Mouse (Mus musculus) retina, postnatal 1 day (tissue): Measurements from ENCODE around the gene Pfn3.

Experiments used
- DNase-seq: peaks from one replicate; pipeline ENCODE4 v3.0.0-alpha.2; 2012

Gene Pfn3

DNA sequence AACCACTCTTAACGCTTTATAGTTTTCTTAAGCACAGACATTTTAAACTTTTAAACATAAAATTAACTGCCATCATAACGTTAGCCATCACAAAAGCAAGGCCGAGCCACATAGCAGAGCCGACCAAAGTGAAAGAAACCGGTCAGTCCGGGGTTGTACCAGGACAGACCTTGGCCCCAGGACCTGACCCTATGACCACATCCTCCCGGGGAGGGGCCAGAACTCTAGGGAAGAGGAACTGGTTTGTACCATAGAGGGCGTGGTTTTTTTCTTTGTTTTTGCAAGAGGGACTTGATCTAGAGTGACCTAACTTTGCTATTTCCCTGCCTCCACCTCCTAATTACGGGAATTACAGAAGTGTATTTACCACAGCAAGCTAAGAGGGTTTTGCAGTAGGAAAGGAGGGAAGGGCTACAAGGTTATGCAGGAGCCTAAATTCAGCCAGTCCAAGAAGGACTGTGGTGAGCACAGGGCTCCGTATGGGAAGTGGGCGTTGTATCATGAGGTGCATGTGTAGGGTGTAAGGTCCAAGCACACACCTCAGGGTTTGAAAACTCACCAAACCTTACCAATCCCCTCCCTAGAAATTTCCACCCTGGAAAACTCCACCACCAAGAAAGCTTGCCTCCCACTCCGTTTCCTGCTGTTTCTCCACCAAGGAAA, 14.3 kb upstream of the Pfn3 start:
- no peak for DNase-seq

DNA sequence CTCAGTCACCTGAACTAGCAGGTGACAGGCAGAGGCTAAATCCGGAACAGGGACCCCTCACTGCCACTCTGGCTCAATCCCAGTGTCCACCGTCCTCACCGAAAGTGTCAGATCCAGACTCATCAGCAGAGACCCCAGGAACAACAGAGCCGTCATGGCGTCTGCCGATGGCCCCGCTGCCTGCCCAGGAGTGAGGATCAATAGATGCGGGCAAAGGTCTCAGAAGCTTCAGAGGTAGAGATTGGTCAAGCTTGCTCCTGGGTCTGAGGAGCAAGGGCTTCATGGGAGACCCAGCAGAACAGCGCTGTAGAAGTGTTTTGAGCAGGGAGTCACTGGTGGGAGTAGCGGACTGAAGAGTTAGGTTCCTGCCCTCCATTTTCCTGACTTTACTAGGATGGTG, 11.6 kb upstream of the Pfn3 start, which contains the start of gene F12:
TSS of gene F12 (minus strand) at position 181 of the 400 bp plus-strand sequence.
- no peak for DNase-seq

DNA sequence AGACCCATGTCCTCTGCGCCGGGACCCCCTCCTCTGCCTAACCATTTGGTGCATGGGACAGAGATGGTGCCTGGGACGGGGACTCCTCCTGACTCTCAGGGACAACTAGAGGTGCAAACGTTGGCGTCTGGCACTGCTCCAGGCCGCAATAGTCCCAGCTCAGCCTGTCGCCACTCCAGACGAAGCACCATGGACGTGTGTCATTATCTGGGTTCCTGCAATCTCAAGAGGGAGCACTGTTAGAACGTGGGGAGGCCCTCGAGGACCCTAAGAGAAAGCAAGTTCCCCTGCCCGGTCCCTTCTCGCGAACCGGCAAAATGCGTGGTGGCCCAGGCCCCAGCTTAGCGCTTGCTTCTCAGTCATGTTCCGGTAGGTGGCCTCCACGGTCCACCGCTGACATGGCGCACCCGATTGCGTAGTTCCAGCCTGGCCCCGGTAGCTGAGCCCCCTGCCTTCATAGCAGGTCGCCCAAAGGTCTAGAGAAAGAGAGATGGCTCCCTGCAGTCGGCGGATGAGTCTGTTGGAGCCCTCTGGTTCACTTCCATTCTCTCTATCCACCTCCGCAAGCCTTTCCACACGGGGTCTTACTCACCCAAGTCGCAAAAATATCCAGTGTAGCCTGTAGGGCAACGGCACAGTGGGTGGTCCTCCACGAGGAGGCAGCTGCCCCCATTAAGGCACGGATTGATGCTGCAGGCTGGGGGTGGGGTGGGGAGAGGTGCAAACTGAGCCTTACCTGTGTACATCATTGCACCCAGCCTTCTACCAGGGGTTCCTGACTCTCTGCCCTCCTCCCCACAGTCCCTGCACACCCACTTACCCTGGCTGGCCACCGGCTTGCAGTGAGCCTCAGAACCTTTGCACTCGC, 6.1 kb upstream of the Pfn3 start:
- peak; percentile 75 for DNase-seq

DNA sequence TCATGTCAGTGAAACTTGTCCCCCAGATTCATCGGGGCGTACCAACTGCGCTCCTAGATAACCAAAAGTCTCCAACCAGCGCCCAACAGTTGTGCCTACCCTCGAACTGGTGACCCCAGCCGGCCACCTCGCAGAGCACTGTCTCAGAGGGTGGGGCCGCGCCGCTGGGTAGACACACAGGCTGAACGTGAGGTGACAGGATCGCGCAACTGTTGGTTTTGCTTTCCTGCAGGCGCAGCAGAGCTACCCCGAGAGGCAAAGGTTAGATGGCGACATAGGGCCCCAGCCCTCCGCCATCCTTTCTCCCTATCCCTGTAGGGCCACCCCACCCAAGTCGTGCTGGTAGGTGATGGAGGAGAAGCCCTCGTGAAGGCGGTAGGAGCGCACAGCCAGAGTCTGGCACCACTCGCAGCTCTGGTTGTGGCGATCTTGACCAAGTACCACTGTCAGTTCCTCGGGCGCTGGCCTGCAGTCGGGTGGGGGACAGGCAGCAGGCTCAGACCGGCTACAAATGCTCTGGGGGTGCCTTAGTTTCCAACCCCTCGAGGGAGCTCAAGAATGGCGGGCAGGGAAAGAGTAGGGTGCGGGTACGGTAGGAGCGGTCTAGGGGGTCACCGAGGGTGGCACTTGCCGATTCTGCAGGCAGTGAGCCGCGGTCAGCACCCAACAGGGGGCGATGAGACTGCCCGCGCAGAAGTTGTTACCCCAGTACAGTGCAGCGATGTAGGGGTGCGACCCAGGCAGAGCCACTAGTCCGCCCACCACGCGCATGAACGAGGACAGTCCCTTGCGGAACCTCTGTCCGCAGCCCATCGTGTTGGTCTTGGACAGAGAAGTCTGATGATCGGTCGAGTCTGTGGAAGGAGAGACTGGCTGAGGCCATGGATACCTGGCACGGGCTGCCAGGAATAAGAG, 5.2 kb upstream of the Pfn3 start:
- DNase-seq = peak; percentile 24

DNA sequence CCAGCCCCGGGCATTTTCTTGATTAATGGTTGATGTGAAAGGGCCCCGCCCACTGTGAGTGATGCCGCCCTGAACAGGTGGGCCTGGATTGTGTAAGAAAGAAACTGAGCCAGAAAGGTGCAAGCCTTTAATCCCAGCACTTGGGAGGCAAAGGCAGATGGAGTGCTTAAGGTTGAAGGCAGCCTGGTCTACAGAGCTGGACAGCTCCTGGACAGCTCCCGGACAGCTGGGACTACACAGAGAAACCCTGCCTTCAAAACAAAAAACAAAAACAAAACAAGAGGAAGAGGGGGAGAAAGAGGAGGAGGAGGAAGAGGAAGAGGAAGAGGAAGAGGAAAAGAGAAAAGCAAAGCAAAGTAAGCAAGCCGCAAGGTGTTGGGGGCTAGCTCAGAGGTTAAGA, 4.1 kb upstream of the Pfn3 start:
- DNase-seq = no peak

DNA sequence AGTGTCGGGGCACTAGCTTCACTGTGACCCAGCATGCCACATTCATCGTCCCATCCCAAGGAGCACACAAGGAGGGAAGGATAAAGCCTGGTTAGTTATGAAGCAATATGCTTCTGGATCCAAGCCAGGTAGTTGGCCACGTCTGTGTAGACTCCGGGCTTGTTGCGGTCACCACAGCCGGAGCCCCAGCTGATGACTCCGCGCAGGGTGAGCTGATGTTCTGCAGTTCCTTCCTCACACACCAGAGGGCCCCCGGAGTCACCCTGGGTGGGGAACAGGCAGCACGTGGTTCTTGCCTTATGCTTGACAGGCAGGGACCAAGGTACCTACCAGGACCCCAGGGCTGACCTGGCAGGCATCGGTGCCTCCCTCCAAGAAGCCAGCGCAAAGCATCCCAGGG, 3.0 kb upstream of the Pfn3 start:
- DNase-seq = peak; percentile 88

DNA sequence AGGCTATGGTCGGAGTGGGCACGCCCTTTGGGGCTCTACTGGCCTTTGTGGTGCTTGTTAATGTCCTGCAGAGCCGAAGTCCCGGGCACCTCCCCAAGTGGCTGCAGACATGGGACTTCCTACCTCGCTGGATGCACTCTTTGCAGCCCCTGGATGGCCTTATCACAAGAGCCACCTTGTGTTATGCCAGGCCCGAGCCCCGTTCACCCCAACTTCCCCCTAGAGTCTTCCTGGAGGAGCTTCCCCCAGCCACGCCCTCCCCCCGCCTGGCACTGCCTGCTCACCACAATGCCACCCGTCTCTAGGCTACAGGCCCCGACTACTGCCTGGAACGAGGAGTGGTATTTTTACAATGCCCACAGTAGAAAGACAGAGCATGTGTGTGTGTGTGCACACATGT, 1.7 kb downstream of the Pfn3 start:
- DNase-seq = no peak

DNA sequence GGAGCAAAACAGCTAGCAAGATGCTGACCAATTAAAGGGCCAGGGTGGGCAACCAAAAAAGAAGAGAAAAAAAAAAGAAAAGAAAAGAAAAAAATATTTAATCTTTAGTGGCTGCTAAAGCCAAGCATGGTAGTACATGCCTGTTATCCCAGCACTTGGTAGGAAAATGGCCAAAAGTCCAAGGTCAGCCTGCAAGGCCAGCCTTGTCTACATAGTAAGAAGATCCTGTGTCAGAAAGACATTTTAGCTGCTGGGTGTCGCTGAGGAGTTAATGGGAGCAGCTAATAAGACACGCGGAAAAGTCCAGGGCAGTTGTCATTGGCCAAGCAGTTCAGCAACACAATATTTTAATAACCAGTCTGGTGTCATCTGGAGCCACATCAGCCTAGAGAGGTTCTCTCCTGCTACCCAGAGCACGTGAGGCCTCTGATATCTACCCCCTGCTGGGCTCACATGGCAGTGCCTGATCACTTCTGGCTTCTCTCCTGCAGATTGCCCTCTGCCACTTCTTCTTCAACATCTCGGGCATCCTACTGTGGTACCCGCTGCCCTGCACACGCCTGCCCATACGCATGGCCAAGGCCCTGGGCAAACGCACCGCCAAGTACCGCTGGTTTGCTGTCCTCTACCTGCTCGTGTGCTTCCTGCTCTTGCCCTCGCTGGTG, 2.3 kb downstream of the Pfn3 start:
- peak; percentile 16 for DNase-seq

DNA sequence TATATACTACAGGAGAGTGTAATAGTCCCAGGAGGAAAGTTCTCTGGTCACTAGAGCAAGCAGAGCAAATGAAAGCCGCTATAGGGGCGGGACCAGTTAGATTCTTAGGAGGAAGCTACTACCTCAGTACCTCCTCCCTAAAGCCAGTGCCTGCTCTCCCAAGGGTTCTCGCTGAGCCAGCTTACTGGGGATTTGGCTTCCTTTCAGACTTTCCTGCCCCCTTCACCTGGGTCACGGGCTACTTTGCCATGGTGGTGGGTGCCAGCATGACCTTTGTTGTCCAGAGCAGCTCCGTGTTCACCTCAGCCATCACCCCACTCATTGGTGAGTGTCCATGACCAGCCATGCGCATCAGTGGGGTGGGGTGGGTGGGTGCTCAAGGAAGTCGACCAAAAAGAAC, 3.2 kb downstream of the Pfn3 start:
- no peak for DNase-seq

DNA sequence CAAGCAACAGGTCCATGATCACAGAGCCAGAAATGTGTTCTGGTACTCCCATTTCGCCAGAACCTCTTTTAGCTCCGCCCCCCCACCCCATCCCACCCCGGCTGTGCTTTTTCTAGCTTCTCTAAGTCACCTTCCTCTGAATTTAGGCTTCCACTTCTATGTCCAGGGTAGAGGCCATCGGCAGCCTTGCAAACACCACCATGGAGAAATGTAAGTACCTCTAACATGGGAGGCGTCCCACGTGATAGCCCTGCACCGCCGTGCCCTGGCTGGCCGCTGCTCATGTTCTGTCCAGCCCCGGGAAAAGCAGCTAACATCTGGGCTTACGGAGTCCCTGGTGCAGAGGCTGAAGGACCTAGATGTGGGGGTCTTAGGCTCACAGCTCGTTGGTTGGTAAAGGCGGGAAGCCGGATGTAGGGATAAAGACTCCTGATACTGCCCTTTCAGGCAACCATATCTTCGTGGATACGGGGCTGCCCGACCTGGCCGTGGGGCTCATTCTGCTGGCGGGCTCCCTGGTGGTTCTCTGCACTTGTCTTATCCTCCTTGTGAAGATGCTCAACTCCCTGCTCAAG, 6.4 kb downstream of the Pfn3 start:
- DNase-seq = no peak

DNA sequence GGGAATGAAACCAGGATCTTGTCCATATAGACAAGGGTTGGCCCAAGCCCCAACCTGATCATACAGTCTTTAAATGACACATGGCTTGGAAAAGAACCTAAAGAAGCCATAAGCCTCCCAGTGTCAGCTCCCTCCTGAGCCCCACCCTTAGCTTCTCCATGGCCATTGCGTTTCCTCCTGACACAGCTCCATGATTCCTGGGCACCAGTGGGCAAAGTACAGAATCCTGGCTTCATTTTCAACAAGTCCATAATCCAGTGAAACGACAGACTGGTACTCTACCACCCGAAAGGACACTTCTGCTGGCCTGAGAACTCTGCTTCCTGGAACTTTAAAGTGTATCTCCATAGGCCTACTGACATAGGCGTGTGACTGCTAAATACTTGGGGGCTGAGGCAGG, 7.7 kb downstream of the Pfn3 start:
- DNase-seq = no peak

DNA sequence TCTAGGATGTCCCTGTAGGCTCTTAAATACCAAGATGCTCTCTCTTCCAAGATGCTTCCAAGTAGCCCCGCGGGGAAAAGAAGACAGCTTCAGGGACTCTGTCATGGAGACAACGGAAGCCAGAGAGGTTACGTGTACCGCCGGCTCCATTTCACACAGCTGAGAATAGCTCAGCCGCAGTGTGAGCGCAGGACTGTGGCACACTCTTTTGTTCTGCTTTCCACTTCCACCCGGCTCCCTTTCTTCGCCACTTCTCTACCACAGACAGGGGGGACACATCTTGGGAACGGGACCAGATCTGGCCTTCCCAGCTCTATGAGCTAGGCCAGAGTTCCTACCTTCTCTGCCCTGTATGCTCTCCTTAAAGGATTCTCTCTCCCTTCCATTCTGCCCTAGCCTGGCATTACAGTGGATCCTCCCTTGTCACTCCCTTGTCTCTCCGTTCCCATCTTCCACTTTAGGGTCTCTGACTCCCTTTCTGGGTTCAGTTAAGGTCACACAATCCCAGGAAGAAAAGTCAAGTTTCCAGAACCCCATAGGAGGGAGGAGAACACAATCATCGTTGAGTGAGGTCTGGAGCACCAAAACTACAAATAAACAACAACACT, 9.1 kb downstream of the Pfn3 start:
- no peak for DNase-seq

DNA sequence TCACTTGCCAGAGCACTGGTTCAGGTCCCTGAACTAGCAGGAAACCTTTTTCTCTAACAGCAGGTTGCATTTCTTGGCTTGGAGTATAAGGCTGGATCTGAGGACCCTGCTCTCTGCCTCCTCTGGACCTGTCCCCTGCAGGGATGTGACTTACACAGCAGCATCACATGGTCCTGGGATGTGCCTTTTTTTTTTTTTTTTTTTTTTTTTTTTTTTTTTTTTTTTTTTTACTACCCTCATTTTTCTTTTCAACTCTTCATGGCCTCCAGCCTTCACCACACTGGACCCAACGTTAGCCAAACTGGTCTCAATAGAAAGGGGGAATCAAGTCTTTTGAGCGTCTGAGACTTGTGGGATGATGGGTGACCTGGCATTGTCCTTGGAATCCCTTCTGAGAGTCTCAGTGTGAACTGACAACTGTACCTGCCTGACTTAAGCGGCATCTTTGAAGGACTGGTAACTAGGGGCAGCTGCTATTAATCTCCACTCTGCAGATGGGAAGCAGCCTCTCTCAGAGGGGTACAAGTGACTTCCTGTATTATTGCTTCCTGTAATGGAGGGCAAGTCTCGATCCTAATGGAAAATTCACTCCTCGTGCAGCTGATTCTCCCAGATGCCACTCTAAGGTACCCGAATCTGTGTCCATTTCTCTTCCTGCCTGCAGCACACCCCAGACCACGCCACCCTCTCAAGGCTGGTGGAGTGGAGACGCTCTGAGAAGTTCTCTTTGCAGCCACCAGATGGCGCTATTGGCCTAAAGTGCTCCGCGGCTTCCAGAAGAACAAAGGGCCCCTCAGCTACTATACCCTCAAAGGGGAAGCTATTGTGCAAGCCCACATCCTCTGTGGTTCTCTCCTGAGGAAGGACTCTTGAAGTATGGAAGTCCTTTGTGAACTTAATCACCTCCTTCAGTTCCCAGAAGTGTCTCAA, 9.9 kb downstream of the Pfn3 start:
- DNase-seq = peak; percentile 92

DNA sequence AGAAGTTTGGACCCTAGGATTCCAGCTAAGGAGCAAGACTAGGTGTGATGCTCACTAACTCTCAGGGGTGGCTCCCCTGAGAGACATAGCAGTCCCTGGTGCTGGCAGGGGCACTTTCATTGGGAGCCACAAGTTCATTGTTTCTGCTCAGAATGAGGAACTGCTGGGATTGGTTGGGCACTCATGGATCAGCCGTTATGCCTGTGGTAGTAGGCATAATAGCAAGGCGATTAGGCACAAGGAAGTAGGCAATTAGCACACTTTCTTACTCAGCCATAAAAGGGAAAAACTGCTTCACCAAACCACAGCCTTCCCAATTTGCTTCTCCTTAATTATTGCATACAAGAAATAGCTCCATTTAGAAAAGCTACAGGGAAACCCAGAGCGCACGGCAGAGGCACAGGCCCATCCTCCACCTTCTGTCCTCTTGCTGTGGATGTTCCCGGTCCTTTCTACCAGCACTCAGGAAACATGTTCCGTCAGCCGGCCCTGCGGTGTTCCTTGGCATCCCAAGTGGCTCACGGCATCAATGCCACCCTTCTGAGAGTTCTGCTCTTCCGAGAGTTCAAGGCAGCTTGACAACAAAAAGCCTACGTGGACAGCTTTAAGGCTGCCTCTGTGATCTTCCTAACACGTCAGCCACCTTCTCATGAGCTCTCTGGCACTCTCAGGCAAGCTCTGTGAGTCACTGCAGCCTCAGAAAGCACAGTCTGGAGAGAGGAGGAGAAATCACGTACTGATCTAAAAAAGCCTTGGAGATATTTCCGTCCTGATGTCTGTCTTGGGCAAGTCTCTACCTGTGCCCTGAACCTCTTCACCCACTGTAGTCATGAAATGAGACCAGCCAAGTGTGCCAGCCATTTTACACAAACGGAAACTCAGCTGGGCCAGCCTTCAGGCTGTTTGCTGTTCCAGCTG, 10.8 kb downstream of the Pfn3 start:
- no peak for DNase-seq

DNA sequence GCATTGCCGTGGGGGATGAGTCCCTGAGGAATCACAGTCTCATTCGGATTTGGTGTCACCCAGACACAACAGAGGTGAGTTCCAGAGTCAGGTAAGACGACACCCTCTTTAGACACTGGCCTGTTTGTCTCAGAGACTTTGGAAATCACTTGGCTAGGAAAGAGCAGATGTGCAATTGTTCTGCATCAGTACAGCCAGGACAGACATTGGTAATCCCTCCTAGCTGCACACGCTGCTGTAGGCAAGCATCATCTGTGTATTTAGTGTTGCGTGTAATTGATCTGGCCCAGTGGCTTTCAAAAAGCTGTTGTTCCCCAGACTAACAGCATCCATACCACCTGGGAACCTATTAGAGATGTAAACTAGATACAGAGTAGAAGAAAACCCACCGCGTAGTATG, 11.8 kb downstream of the Pfn3 start:
- DNase-seq = peak; percentile 20

DNA sequence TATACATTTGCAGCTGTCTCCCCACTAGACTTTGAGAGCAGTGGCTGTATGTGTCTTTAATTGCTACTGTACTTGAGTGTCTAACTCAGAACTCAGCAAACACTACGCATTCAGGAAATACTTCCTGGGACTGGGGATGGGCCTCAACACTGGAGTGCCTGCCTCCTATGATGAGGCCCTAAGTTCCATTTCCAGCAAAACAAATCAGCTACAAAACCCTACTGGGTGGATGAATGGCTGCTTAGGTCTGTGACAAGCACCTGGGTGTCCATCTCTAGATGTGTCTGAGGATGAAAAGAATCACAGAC, 15.0 kb downstream of the Pfn3 start:
- DNase-seq = no peak

DNA sequence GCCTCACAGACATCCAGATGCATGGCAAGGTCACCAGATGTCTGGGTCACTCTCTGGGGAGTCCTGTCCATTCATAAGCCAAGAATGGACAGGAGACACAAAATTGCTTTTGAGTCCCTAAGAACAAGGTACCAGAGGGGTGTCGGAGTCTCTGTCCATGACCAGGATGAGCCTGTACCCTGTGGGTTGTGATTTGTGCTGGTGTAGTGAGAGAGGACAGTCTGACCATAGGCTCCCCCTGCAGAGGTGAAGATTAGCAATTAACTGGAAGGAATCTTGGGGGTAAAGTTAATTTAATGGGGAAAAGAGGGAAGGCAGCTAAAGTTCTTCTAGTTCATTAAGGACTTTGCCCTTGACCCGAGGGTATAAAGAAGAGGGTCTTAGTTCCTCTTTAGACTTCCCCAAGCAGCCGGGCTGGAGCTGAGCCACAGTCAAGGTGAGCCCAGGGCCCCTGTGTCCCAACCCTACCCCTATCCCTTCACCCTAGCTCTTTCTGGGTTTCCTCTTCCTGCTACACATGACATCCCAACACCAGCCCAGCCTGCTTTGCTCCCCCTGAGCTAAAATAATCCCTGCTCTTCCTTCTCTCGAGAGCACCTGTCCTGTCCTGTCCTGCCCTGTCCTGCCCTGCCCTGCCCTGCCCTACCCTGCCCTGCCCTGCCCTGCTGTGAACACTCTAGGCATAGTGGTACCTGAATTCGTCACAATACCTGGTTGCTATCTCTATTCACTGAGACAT, 15.6 kb downstream of the Pfn3 start:
- no peak for DNase-seq

DNA sequence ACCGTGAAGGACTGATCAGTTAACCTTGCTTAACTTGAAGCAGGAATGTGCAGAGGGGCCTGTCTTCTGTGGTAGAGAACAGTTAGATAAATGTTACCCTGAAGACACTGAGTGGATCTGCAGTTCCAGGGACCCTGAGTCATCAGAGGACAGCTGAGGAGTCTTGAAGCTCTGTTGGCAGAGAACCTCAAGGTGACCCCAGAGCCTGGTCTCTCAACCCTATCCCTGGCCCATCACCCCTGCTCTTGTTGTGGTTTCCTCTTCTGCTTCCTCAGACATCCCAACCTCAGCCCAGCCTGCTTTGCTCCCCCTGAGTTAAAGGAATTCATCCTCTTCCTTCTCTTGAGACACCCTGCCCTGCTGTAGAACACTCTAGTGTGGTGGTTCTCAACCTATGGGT, 16.9 kb downstream of the Pfn3 start, which contains the start of gene Slc34a1:
TSS of gene Slc34a1 (plus strand) at position 100 of the 400 bp plus-strand sequence.
- DNase-seq = no peak

DNA sequence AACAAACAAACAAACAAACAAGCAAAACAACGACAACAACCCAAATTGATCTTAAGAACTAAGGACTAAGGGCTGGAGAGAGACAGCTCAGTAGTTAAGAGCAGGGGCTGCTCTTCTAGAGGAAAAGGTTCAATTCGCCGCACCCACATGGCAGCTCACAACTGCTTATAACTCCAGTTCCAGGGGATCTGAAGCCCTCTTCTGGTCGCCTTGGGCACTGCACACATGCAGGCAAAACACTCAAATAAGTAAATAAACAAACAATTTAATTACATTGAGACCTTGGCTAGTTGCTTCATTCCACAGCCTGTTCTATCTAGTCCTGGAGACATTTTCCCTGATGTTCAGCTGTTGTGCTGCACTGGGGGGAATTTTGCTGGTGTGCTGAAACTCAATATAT, 22.1 kb downstream of the Pfn3 start:
- DNase-seq = no peak
